ENCODE assay signal across 8 mouse cellular contexts in genomic region chr11:53706236-53706933, GRCm38 (mm10). TPM values are rescaled to one million over a fixed set of nuclear protein-coding genes. Genes with fewer than 3 reads are reported as not detected.
DNase-seq lines count a peak whose midpoint lies in the region; ATAC-seq and TF ChIP-seq lines count a peak whose summit lies in the region.
"Had no signal": no experiment of that assay in that cellular context is flagged by ENCODE, and none has a peak within 500 bp of the region (broad histone marks: within the 10 kb centered on the region; RNA-seq: fewer than 3 reads in every experiment).

No protein-coding gene starts in this region.

- H3K9me3 ChIP-seq in MEL (replicated peaks; ENCODE audit: insufficient read depth, low read length): no peaks in the 10 kb centered on the region
- H3K9me3 ChIP-seq in heart, embryonic 12.5 days (replicated peaks): no peaks in the 10 kb centered on the region
- no peaks in the 10 kb centered on the region for H3K9me3 ChIP-seq in megakaryocyte, embryonic 14.5 days

- TF ChIP-seq RAD21 in MEL (IDR thresholded peaks at IDR 0.05; ENCODE audit: low read depth, low read length): no peak

- peak overlapping the region; percentile 68 to 88 for H3K4me3 ChIP-seq in MEL (ENCODE audit: control insufficient read depth in 1 of 2, insufficient read depth in 1 of 2, low read depth in 2 of 2, low read length in 2 of 2)
- H3K4me3 ChIP-seq in cortical plate, adult 2 months (ENCODE audit: insufficient read depth, low read length): peak overlapping the region; percentile 45
- peak overlapping the region; percentile 83 for H3K4me3 ChIP-seq in heart, embryonic 12.5 days
- H3K4me3 ChIP-seq in megakaryocyte, embryonic 14.5 days (replicated peaks): peak overlapping the region; percentile 91

- 0 out of 4 replicates have a peak, but pooled peaks of 1 of the 2 experiments have one; percentile 4 for TF ChIP-seq EP300 in MEL (IDR thresholded peaks at IDR 0.05; ENCODE audit: low read depth in 1 of 2, low read length in 2 of 2)

- H3K4me1 ChIP-seq in MEL (ENCODE audit: control insufficient read depth in 1 of 2, insufficient read depth in 2 of 2, low read length in 2 of 2): peaks cover 3 to 10% of the 10 kb centered on the region in 2 experiments
- H3K4me1 ChIP-seq in cortical plate, adult 2 months (ENCODE audit: control insufficient read depth, insufficient read depth, low read length): peaks cover 1% of the 10 kb centered on the region; the same call in 1 of the 2 replicates
- peaks cover 8% of the 10 kb centered on the region for H3K4me1 ChIP-seq in heart, embryonic 12.5 days (replicated peaks)
- H3K4me1 ChIP-seq in megakaryocyte, embryonic 14.5 days: peaks cover 32% of the 10 kb centered on the region

- H3K27me3 ChIP-seq in MEL (ENCODE audit: control insufficient read depth in 1 of 2, insufficient read depth in 2 of 2, low read length in 2 of 2): no peaks in the 10 kb centered on the region
- H3K27me3 ChIP-seq in heart, embryonic 12.5 days (replicated peaks): no peaks in the 10 kb centered on the region
- no peaks in the 10 kb centered on the region for H3K27me3 ChIP-seq in megakaryocyte, embryonic 14.5 days (replicated peaks)

- peak overlapping the region; percentile 94 for H3K9ac ChIP-seq in MEL (ENCODE audit: control insufficient read depth, low read depth, low read length, poor library complexity, severe bottlenecking)
- H3K9ac ChIP-seq in heart, embryonic 12.5 days: peak overlapping the region; percentile 87

- WGBS in heart, embryonic 12.5 days: 7% methylated on average over 29 of the region's 29 CpGs

- TF ChIP-seq POLR2A in MEL (IDR thresholded peaks at IDR 0.05; ENCODE audit: control insufficient read depth in 1 of 2, insufficient read depth in 1 of 2, low read depth in 1 of 2, low read length in 2 of 2, poor library complexity in 1 of 2): no peak; a peak in 1 of 4 replicates
- no peak for TF ChIP-seq POLR2A in cortical plate, adult 2 months (IDR thresholded peaks at IDR 0.05; ENCODE audit: extremely low read depth, insufficient read depth, low read length)

- peak; percentile 64 for ATAC-seq in heart, embryonic 12.5 days (ENCODE audit: insufficient number of reproducible peaks, low FRiP score)

- peaks cover 13 to 25% of the 10 kb centered on the region in 2 experiments for H3K36me3 ChIP-seq in MEL (ENCODE audit: control insufficient read depth in 1 of 2, insufficient read depth in 2 of 2, low read length in 2 of 2)
- peaks cover 16% of the 10 kb centered on the region for H3K36me3 ChIP-seq in heart, embryonic 12.5 days
- peaks cover 35% of the 10 kb centered on the region for H3K36me3 ChIP-seq in megakaryocyte, embryonic 14.5 days (replicated peaks; ENCODE audit: low read length)

- H3K27ac ChIP-seq in MEL (ENCODE audit: control insufficient read depth, low read depth, low read length): peak overlapping the region; percentile 97
- no peak overlapping the region for H3K27ac ChIP-seq in cortical plate, adult 2 months (ENCODE audit: insufficient read depth, low read length)
- peak overlapping the region; percentile 73 for H3K27ac ChIP-seq in heart, embryonic 12.5 days (ENCODE audit: poor library complexity, severe bottlenecking)

- no peak; a peak in 1 of 6 replicates for TF ChIP-seq CTCF in MEL (IDR thresholded peaks at IDR 0.05 in 2 of 3, conservative IDR thresholded peaks at IDR 0.05 in 1 of 3; ENCODE audit: control insufficient read depth in 1 of 3, insufficient read depth in 1 of 3, low read depth in 2 of 3, low read length in 3 of 3, poor library complexity in 1 of 3, severe bottlenecking in 1 of 3)
- TF ChIP-seq CTCF in cortical plate, adult 2 months (IDR thresholded peaks at IDR 0.05; ENCODE audit: extremely low read depth, insufficient read depth, low read length): no peak

- DNase-seq in CD4-positive, CD25-positive, alpha-beta regulatory T cell, adult 2 months (ENCODE audit: low read depth, low spot score): peak; percentile 66
- peak; percentile 84 for DNase-seq in MEL (ENCODE audit: low read depth, low spot score)
- DNase-seq in kidney, postnatal 36 days: peak; percentile 41 to 74
- DNase-seq in spleen, postnatal 36 days (ENCODE audit: low spot score in 2 of 2): peak; percentile 29 to 37

- H3K4me2 ChIP-seq in heart, embryonic 12.5 days: peak overlapping the region; percentile 87

- peaks cover 17% of the 10 kb centered on the region for H3K79me2 ChIP-seq in MEL (ENCODE audit: control insufficient read depth, insufficient read depth, low read length, poor library complexity)

TF ChIP-seq in MEL, 35 proteins besides CTCF, POLR2A, EP300 and RAD21:
- TF ChIP-seq SMC3 (IDR thresholded peaks at IDR 0.05; ENCODE audit: low read depth, low read length) (0 out of 2 replicates have a peak, but pooled peaks have one; percentile 0), ELF1 (IDR thresholded peaks at IDR 0.05; ENCODE audit: low read depth, low read length) (peak; percentile 59; the same call in 1 of the 2 replicates), ZC3H11A (IDR thresholded peaks at IDR 0.05; ENCODE audit: low read depth, low read length) (no peak), ZNF384 (IDR thresholded peaks at IDR 0.05; ENCODE audit: low read depth, low read length) (peak; percentile 58; the same call in 1 of the 2 replicates), NRF1 (IDR thresholded peaks at IDR 0.05; ENCODE audit: insufficient read depth, low read depth, low read length, poor library complexity, severe bottlenecking) (peak; percentile 62; the same call in 1 of the 2 replicates), E2F4 (IDR thresholded peaks at IDR 0.05; ENCODE audit: borderline replicate concordance, low read depth, low read length) (peak; percentile 49; the same call in 1 of the 2 replicates), ZMIZ1 (IDR thresholded peaks at IDR 0.05; ENCODE audit: low read depth, low read length) (peak; percentile 74), MYB (IDR thresholded peaks at IDR 0.05; ENCODE audit: low read depth, low read length) (no peak), ETS1 (IDR thresholded peaks at IDR 0.05; ENCODE audit: low read depth, low read length) (no peak)

RNA-seq across cellular contexts. Expression of gene Rad50, which starts 0.7 kb away (rescaled TPM):
- 41.2 and 44.6 TPM in 2 replicates for total RNA-seq in MEL (2012; rRNA removed)
- 100 to 1,000 TPM in 1 of 2 experiments, 10 to 100 TPM in 1; 32.6 to 447 TPM for polyA plus RNA-seq in MEL (2012; ENCODE audit: insufficient read depth in 1 of 2, insufficient read length in 2 of 2, low read depth in 1 of 2, low replicate concordance in 2 of 2, missing spikeins in 1 of 2)
- 6.1 and 6.8 TPM in 2 replicates for polyA plus RNA-seq in cortical plate, adult 2 months (2012; rRNA removed)
- polyA plus RNA-seq in heart, embryonic 12.5 days (2016; fragmentation: Nextera tagmentation; extraction: Ambion mirVana): 24.0 and 25.6 TPM in 2 replicates
- polyA plus RNA-seq in megakaryocyte, embryonic 14.5 days (2012; ENCODE audit: insufficient read depth, low replicate concordance): 2.9 and 3.2 TPM in 2 replicates

RNA-seq across cellular contexts. Expression of gene Il5, which starts 14.2 kb away (rescaled TPM):
- not detected in 2 replicates for total RNA-seq in MEL (2012; rRNA removed)
- polyA plus RNA-seq in MEL (2012; ENCODE audit: insufficient read depth in 1 of 2, insufficient read length in 2 of 2, low read depth in 1 of 2, low replicate concordance in 2 of 2, missing spikeins in 1 of 2): not detected
- 0.15 and 0.34 TPM in 2 replicates for polyA plus RNA-seq in cortical plate, adult 2 months (2012; rRNA removed)
- not detected in 2 replicates for polyA plus RNA-seq in heart, embryonic 12.5 days (2016; fragmentation: Nextera tagmentation; extraction: Ambion mirVana)
- not detected in 2 replicates for polyA plus RNA-seq in megakaryocyte, embryonic 14.5 days (2012; ENCODE audit: insufficient read depth, low replicate concordance)
- total RNA-seq: left cerebral cortex, postnatal 25 days had no signal

Comparison
In these comparisons a context has a peak if more than half of its experiments do, and no peak if none do; other contexts are left out.
1. DNase-seq: peak in every context shown above with its lines; median percentile 84 in MEL; 66 in CD4-positive, CD25-positive, alpha-beta regulatory T cell, adult 2 months; 58 in kidney, postnatal 36 days; 33 in spleen, postnatal 36 days.